Mouse (Mus musculus) activated CD4-positive, CD25-positive, alpha-beta regulatory T cell, adult 4 months (primary cell): ENCODE measurements around the gene Swt1. TPM values are rescaled to one million over a fixed set of nuclear protein-coding genes. Genes with fewer than 3 reads are reported as not detected.
"Not testable (repeated sequence)": the region's sequence is repeated elsewhere in the genome, so short reads cannot be mapped to it uniquely, and the experiment has no call there.

Experiments used
- ATAC-seq: one replicate; pipeline ENCODE4 v1.8.0; 2017
- polyA plus RNA-seq, 2 experiments: library from polyadenylated mRNA; unstranded; fragments of 100-300 nt; shearing (Covaris generic); gene quantifications; one replicate each; pipeline ENCODE4 v1.2.1; 2017

Swt1 gene
- 10 to 100 TPM; 29.2 to 50.1 TPM for polyA plus RNA-seq

GRCm38 (mm10) chr1:151428263-151429221 is at the start of gene Swt1, which contains the start of gene Trmt1l:
Gene Swt1, minus strand, starts transcription at chr1:151428455.
Gene Trmt1l, plus strand, starts transcription at chr1:151428542.
- ATAC-seq: peak; percentile 98

- ATAC-seq: not testable (repeated sequence)
These were observed 44.1 kb upstream of the Swt1 start for GRCm38 (mm10) chr1:151472386-151472785.

- ATAC-seq: no peak
These were observed 43.2 kb upstream of the Swt1 start for GRCm38 (mm10) chr1:151471429-151471828.

GRCm38 (mm10) chr1:151466571-151466970 is 38.3 kb upstream of the Swt1 start:
- ATAC-seq: no peak

- ATAC-seq: no peak
These were observed 36.7 kb upstream of the Swt1 start for GRCm38 (mm10) chr1:151464914-151465313.

- ATAC-seq: no peak
These were observed 33.0 kb upstream of the Swt1 start for GRCm38 (mm10) chr1:151461265-151461664.

GRCm38 (mm10) chr1:151457087-151457486 is 28.8 kb upstream of the Swt1 start:
- ATAC-seq: peak; percentile 92

- ATAC-seq: no peak
These were observed 23.7 kb upstream of the Swt1 start for GRCm38 (mm10) chr1:151451946-151452345.

GRCm38 (mm10) chr1:151450851-151451250 is 22.6 kb upstream of the Swt1 start:
- no peak for ATAC-seq

- ATAC-seq: no peak
These were observed 21.6 kb upstream of the Swt1 start for GRCm38 (mm10) chr1:151449866-151450265.

GRCm38 (mm10) chr1:151435431-151435830 is 7.2 kb upstream of the Swt1 start:
- no peak for ATAC-seq

- no peak for ATAC-seq
These were observed 1.1 kb upstream of the Swt1 start for GRCm38 (mm10) chr1:151429316-151429715.

GRCm38 (mm10) chr1:151427888-151428262 is 380 bp downstream of the Swt1 start:
- peak; percentile 0 for ATAC-seq

- ATAC-seq: no peak
These were observed 1.2 kb downstream of the Swt1 start for GRCm38 (mm10) chr1:151426947-151427600.

GRCm38 (mm10) chr1:151422178-151422577 is 6.1 kb downstream of the Swt1 start:
- no peak for ATAC-seq

- ATAC-seq: no peak
These were observed 18.4 kb downstream of the Swt1 start for GRCm38 (mm10) chr1:151409827-151410226.

GRCm38 (mm10) chr1:151390029-151390428 is 38.2 kb downstream of the Swt1 start:
- no peak for ATAC-seq

GRCm38 (mm10) chr1:151377353-151377752 is 50.9 kb downstream of the Swt1 start:
- no peak for ATAC-seq

GRCm38 (mm10) chr1:151372823-151373222 is 55.4 kb downstream of the Swt1 start:
- no peak for ATAC-seq

- no peak for ATAC-seq
These were observed 56.7 kb downstream of the Swt1 start for GRCm38 (mm10) chr1:151371543-151371942.

- ATAC-seq: no peak
These were observed 57.7 kb downstream of the Swt1 start for GRCm38 (mm10) chr1:151370573-151370972.

GRCm38 (mm10) chr1:151368444-151368843 is 59.8 kb downstream of the Swt1 start:
- no peak for ATAC-seq

- no peak for ATAC-seq
These were observed 60.4 kb downstream of the Swt1 start for GRCm38 (mm10) chr1:151367721-151368324.
